Mouse (Mus musculus): ENCODE results near the gene C9orf72.
"Not testable (repeated sequence)": the region's sequence is repeated elsewhere in the genome, so short reads cannot be mapped to it uniquely, and the experiment has no call there.

The C9orf72 gene

GRCm38 (mm10) chr4:35225734-35226495 is at the start of gene C9orf72:
Gene C9orf72, minus strand, starts transcription at chr4:35226175.
- peak; percentile 93 for DNase-seq (ENCODE audit: extremely low read depth, insufficient read length, low spot score)

GRCm38 (mm10) chr4:35259006-35259405 is 33.0 kb upstream of the C9orf72 start:
- DNase-seq (ENCODE audit: extremely low read depth, insufficient read length, low spot score) = no peak

DNA sequence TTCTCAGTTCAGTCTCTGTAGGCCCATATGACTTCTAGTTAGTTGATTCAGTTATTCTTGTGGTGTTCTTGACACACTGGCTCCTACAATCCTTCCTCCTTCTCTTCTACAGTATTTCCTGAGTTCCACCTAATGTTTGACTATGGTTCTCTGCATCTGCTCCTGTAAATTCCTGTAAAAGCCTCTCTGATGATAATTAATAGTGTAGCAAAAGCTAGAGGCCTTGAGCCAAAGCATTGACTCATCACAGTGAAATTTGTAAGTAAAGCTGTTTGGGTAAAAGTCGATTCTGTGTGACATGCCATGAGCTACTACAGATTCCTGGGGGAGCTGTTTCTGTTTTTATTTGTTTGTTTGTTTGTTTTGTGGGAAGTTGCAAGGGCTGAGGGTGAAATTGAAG is 18.0 kb upstream of the C9orf72 start:
- DNase-seq (ENCODE audit: extremely low read depth, insufficient read length, low spot score) = no peak

- DNase-seq (ENCODE audit: extremely low read depth, insufficient read length, low spot score) = no peak
These were observed 15.8 kb upstream of the C9orf72 start for GRCm38 (mm10) chr4:35241735-35242134.

- DNase-seq (ENCODE audit: extremely low read depth, insufficient read length, low spot score) = no peak
These were observed 12.7 kb upstream of the C9orf72 start for GRCm38 (mm10) chr4:35238696-35239095.

GRCm38 (mm10) chr4:35238240-35238639 is 12.3 kb upstream of the C9orf72 start:
- DNase-seq (ENCODE audit: extremely low read depth, insufficient read length, low spot score) = not testable (repeated sequence)

- DNase-seq (ENCODE audit: extremely low read depth, insufficient read length, low spot score) = no peak
These were observed 10.3 kb upstream of the C9orf72 start for GRCm38 (mm10) chr4:35236313-35236712.

GRCm38 (mm10) chr4:35228260-35228659 is 2.3 kb upstream of the C9orf72 start:
- DNase-seq (ENCODE audit: extremely low read depth, insufficient read length, low spot score) = no peak

DNA sequence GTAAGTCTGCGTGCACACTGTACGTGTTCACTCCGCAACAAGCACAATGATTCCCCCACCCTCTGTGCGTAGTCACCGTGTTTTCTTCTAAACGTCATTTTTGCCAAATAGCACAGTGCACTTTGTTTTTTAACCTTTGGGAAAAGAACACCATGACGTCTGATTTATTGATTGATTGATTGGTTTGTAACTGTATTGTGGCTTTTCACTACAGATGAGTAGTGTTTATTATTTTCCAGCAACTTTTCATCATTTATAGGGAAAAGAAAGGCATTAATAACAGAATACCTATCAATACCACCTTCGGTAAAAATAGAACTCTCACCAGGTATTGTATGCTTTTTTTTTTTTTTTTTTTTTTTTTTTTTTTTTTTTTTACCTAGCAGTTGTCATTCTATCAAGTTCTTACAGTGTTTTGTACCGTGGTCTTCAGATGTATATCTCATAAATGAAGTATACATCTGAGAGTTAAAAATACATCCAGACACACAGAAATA is 569 bp upstream of the C9orf72 start:
- DNase-seq (ENCODE audit: extremely low read depth, insufficient read length, low spot score) = no peak

DNA sequence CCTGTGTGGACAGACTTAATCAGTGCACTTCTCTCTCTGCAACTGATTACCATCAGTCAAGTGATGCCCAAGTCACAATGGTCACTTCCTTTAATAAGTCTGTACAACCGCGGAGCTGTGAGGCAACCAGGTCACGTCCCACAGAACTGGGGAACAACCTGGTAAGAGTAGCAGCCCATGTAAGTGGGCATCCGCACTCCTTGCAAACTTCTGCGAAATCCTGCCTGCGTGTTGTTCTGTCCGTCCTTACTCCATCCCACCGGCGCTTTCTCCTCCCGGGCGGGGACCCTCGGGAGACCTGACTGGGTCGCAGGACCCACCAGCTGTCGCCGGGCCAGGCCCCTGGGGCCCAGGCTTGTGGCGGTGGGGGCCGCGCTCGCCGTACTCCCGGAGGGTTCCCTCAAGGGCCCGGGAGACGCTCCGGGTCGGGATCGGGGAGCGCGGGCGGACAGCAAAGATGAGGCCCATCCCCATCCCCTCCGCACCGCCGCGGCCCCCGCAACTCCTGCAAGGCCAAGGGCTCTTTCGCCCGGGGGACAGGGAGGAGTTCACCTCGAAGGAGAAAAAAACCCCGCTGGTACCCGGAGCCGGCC is 738 bp downstream of the C9orf72 start:
- DNase-seq (ENCODE audit: extremely low read depth, insufficient read length, low spot score) = peak; percentile 80

- peak; percentile 15 for DNase-seq (ENCODE audit: extremely low read depth, insufficient read length, low spot score)
These were observed 1.9 kb downstream of the C9orf72 start for GRCm38 (mm10) chr4:35224101-35224500.

DNA sequence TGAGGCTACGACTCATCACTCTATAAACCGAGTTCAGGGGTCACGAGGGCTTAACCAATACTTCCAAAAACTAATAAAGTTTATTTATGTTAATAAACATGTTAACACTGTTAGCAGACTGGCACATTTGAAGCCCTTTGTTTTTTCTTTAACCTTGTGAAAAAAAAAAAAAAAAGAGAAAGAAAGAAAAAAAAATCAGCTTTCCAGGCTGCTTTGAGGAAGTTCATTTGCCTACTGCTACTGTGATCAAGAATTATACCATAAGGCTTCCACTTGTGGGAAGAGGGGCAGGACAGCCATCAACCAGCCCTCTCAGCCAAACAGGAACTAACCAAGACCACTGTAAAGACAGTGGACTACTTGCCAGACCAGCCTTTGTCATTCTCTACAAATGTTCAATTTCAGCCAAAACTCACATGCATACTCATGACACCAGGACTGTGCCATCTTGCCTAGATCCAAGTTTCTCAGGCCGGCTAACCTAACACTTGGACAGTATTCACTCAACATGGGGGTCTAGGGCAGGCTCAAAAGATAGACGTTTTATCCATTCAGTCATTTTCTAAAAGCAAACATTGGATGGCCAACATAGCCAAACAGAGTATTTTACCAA is 2.5 kb downstream of the C9orf72 start:
- no peak for DNase-seq (ENCODE audit: extremely low read depth, insufficient read length, low spot score)

DNA sequence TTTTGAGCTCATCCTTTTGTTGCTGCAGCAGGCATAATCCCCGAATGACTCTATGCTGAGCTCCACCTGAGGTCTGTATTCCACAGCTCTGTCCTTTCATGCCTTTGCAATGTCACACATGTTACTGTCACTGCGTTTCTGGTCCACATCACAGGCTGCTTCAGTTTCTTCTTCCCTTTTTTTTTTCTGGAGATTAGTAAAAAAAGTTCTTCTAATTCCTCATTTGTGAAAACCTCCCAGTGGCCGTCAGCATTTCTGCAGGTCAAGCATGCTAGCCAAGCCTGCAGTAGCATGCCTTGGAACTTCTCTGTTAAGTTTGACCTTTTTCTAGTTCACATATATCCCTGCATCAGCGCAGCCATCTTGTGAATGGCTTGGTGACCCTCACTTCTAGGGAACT is 4.1 kb downstream of the C9orf72 start:
- DNase-seq (ENCODE audit: extremely low read depth, insufficient read length, low spot score) = no peak

DNA sequence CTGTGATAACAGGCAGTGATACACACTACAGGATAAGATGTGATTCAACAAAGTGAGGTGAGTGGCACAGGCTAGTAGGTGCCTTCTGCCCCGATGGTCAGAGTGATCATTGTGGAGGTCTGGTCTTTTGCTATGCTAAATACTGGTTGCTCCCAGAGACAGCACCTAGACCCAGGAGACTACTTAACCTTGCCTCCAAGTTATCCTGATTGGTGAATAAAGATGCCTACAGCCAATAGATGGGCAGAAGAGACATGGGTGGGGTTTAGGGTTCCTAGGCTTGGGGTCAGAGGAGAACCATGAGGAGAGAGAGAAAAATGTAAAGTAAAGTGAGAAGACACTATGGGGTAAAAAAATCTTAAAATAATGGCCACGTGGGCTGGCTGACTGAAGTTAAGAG is 4.8 kb downstream of the C9orf72 start:
- DNase-seq (ENCODE audit: extremely low read depth, insufficient read length, low spot score) = no peak

GRCm38 (mm10) chr4:35220108-35220731 is 5.8 kb downstream of the C9orf72 start:
- no peak for DNase-seq (ENCODE audit: extremely low read depth, insufficient read length, low spot score)

DNA sequence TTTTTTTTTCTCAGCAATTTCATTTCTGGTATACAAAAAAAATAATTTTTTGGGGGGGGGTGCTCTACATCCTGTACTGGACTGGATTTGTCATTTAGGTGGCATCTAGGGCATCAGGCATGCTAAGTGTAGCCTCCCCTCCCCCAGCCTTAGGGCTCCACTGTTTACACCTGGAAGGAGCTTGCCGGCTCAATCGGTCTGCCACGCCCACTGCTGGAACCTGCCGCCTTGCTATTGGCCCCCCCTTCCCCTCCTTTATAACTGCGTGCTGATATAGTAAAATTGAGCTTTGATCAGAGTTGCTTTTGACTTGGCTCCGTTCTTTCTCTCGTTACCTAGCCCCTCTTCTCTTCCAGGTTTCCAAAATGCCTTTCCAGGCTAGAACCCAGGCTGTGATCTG is 21.3 kb downstream of the C9orf72 start:
- no peak for DNase-seq (ENCODE audit: extremely low read depth, insufficient read length, low spot score)

DNA sequence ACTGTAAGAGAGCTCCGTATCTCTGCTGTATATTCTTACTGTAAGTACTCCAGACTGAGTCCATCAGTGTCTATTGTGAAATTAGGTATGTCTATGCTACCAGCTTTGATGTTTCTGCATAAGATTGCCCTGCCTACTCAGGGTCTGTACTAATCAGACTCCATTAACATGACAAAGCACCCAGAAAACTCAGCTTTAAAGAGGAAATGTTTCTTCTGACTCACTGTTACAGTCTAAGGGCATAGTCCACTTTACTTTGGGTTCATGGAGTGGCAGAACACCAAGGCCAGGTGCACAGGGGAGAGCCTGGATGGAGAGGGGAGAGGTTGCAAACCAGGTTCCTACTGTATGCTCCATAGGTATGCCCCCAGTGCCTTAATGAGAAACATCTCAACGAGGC is 22.3 kb downstream of the C9orf72 start:
- no peak for DNase-seq (ENCODE audit: extremely low read depth, insufficient read length, low spot score)

DNA sequence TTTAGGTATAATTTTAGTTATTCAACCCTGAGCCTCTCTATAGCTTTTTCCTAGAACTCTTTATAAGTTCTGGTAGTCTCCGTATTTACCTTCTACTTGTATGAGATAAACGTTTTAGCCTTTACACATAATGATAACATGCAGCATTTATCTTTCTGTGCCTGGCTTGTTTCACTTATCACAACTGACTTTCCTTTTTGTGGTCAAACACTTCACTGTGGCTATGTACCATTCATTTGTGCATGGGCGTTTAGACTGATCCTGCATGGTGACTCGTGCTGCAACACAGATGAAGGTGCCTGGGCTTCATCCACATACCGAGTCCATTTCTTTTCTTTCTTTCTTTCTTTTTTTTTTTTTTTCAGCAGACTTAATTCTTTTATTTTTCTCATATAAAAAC is 24.3 kb downstream of the C9orf72 start:
- no peak for DNase-seq (ENCODE audit: extremely low read depth, insufficient read length, low spot score)

DNA sequence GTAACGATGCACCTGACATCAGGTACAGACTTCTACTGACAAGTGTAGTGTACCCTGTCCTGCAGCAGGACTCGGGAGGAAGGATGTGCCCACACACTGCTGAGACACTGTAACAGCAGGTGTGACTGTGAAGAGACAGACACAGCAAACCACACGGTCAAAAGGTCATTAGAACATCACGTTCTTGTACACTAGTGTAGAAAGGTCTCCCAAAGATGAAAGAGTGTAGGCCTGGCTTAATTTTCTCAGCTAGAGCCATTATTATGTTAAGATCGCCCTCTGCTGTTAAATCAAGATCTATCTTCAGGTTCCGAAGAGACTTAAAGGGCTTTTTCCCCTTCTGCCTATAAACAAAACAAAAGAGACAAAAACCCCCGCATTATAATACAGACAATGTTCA is 33.2 kb downstream of the C9orf72 start:
- DNase-seq (ENCODE audit: extremely low read depth, insufficient read length, low spot score) = no peak

DNA sequence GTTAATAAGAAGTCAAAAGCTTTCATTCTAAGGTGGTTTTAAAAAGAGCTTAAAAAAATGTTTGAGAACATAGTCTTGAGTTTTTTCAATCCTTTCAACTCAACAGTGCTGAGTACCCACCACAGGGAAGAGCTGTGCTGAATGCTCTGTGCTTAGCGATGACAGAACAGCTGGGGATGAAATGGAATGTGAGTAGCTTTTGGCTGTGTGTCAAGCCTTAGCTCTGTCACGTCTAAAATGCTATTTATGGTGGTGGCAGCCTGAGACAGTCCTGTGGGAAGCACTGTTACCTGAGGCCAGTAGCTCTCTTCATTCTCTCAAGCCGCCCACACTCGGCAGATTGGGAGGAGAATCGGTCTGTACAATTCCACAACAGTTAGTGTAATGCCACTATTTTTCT is 36.2 kb downstream of the C9orf72 start:
- DNase-seq (ENCODE audit: extremely low read depth, insufficient read length, low spot score) = no peak

DNA sequence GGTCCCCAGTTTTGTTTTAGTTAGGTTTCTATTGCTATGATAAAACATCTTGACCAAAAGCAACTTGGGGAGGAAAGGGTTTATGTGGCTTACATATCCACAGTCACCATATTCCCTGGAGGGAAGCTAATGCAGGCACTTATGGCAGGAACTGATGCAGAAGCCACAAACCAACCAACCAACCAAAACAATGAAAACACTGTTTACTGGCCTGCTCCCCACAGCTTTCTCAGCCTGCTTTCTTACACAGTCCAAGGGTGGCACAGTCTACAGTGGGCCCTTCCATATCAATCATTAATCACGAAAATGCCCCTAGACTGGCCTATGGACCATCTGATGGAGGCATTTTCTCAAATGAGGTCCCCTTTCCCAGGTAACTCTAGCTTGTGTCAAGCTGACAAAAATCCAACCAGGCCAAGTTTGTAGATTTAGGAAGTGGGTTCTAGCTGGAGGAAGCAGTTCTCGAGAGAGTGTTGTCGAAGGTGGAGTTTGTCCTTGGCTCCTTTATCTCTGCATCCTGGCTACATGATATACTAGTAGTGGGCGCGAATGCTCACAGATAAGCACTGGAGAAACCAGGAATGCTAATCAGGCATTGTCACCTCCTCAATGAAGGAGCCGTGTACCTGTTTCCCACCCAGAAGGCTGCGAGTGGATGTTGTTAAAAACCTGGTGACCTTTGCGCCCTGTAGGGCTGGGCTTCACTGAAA is 38.2 kb downstream of the C9orf72 start:
- no peak for DNase-seq (ENCODE audit: extremely low read depth, insufficient read length, low spot score)

Data from 3134 (cell line).